Comparison of ENCODE assay signal across 10 mouse cellular contexts in the genomic region with DNA sequence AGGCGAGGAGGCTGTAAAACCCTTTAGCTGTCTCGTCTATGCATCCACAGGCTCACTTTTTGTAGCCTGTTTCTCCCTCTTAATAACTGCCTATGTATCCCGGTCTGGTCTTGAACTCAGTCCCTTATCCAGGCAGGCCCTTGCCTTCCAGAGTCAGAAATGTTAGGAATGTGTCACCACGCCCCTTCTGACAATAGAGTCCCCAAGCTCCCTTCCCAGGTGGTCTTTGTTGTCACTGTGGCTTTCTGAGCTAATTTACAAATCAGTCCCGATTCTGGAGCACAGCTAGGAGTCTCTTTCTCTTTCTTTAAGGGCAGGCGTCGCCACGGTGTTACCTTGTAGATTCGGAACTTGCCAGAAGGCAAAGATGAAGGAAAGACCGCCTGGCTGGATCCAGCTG. TPM values are rescaled to one million over a fixed set of nuclear protein-coding genes. Genes with fewer than 3 reads are reported as not detected.
A peak's percentile ranks its signal among the peaks of the same experiment; 100 is the strongest.
DNase-seq lines count a peak whose midpoint lies in the region; ATAC-seq lines count a peak whose summit lies in the region.
"Had no signal": no experiment of that assay in that cellular context is flagged by ENCODE, and none has a peak within 500 bp of the region (broad histone marks: within the 10 kb centered on the region; RNA-seq: fewer than 3 reads in every experiment).

No protein-coding gene starts in this region.

- no peaks in the 10 kb centered on the region for H3K36me3 ChIP-seq in kidney, embryonic 16.5 days (ENCODE audit: insufficient read depth, low read length)
- H3K36me3 ChIP-seq in intestine, embryonic 14.5 days (ENCODE audit: control insufficient read depth, insufficient read depth, low read length), result no peaks in the 10 kb centered on the region
- no peaks in the 10 kb centered on the region for H3K36me3 ChIP-seq in neural tube, embryonic 12.5 days

- H3K4me2 ChIP-seq in kidney, embryonic 16.5 days (replicated peaks; ENCODE audit: low read depth, low read length), result peak overlapping the region; percentile 76
- H3K4me2 ChIP-seq in intestine, embryonic 14.5 days (ENCODE audit: low read length), result peak overlapping the region; percentile 71
- peak overlapping the region; percentile 79 for H3K4me2 ChIP-seq in neural tube, embryonic 12.5 days (replicated peaks)

- H3K9me3 ChIP-seq in kidney, embryonic 16.5 days (ENCODE audit: low read length), result no peaks in the 10 kb centered on the region
- H3K9me3 ChIP-seq in intestine, embryonic 14.5 days (ENCODE audit: control insufficient read depth, low read length), result no peaks in the 10 kb centered on the region
- no peaks in the 10 kb centered on the region for H3K9me3 ChIP-seq in neural tube, embryonic 12.5 days

- no peak for ATAC-seq in kidney, embryonic 16.5 days (ENCODE audit: low FRiP score, low TSS enrichment)
- ATAC-seq in intestine, embryonic 14.5 days (replicated peaks; ENCODE audit: low FRiP score, low TSS enrichment, low read depth), result no peak
- no peak for ATAC-seq in neural tube, embryonic 12.5 days (ENCODE audit: low FRiP score, low read depth)
- ATAC-seq in cerebellum, adult (ENCODE audit: insufficient number of reproducible peaks, low FRiP score, low TSS enrichment), result no peak
- no peak for ATAC-seq in monocyte, adult 5-6 weeks (replicated peaks; ENCODE audit: insufficient number of reproducible peaks, low FRiP score, low TSS enrichment, poor library complexity, severe bottlenecking)
- ATAC-seq: CD4-positive, CD25-positive, alpha-beta regulatory T cell, adult 4 months had no signal

- no peaks in the 10 kb centered on the region for H3K27me3 ChIP-seq in kidney, embryonic 16.5 days (ENCODE audit: insufficient read depth, low read length)
- H3K27me3 ChIP-seq in intestine, embryonic 14.5 days (replicated peaks; ENCODE audit: control insufficient read depth, insufficient read depth, low read length), result no peaks in the 10 kb centered on the region; the same call in 1 of the 2 replicates
- no peaks in the 10 kb centered on the region for H3K27me3 ChIP-seq in neural tube, embryonic 12.5 days (replicated peaks)

- no peak for DNase-seq in kidney, postnatal 36 days
- DNase-seq in embryo, embryonic 9.5 days (ENCODE audit: extremely low spot score), result peak; percentile 61
- no peak for DNase-seq in intestine, embryonic 14.5 days (ENCODE audit: low spot score)
- no peak for DNase-seq in thymus, postnatal 0 days (ENCODE audit: low spot score)

- H3K27ac ChIP-seq in kidney, embryonic 16.5 days (ENCODE audit: low read length), result no peak overlapping the region
- no peak overlapping the region; the same call in 1 of the 2 replicates for H3K27ac ChIP-seq in intestine, embryonic 14.5 days (ENCODE audit: low read depth)
- H3K27ac ChIP-seq in neural tube, embryonic 12.5 days, result no peak overlapping the region

- H3K4me1 ChIP-seq in kidney, embryonic 16.5 days (ENCODE audit: insufficient read depth, low read length), result peaks cover 15% of the 10 kb centered on the region; the same call in 1 of the 2 replicates
- H3K4me1 ChIP-seq in intestine, embryonic 14.5 days (replicated peaks; ENCODE audit: control insufficient read depth, insufficient read depth, low read length), result peaks cover 6% of the 10 kb centered on the region
- peaks cover 7% of the 10 kb centered on the region for H3K4me1 ChIP-seq in neural tube, embryonic 12.5 days

- 8% methylated on average over 10 of the region's 10 CpGs for WGBS in kidney, embryonic 16.5 days
- 11% methylated on average over 10 of the region's 10 CpGs for WGBS in intestine, embryonic 14.5 days
- 3% methylated on average over 10 of the region's 10 CpGs for WGBS in neural tube, embryonic 12.5 days

- peak overlapping the region; percentile 72 for H3K9ac ChIP-seq in kidney, embryonic 16.5 days (replicated peaks; ENCODE audit: low read length)
- H3K9ac ChIP-seq in intestine, embryonic 14.5 days (ENCODE audit: low read length), result peak overlapping the region; percentile 58; the same call in 1 of the 2 replicates
- H3K9ac ChIP-seq in neural tube, embryonic 12.5 days, result no peak overlapping the region

- H3K4me3 ChIP-seq in kidney, embryonic 16.5 days (ENCODE audit: low read length), result peak overlapping the region; percentile 63
- peak overlapping the region; percentile 64; the same call in 1 of the 2 replicates for H3K4me3 ChIP-seq in intestine, embryonic 14.5 days (ENCODE audit: low read depth, low read length)
- peak overlapping the region; percentile 50; the same call in 1 of the 2 replicates for H3K4me3 ChIP-seq in neural tube, embryonic 12.5 days

RNA-seq across cellular contexts. Expression of gene Syt3, which starts 8.7 kb away (rescaled TPM):
- polyA plus RNA-seq in kidney, embryonic 16.5 days (2015; fragmentation: Nextera tagmentation; extraction: Ambion mirVana), result 2.7 and 3.4 TPM in 2 replicates
- polyA plus RNA-seq in intestine, embryonic 14.5 days (2014; fragmentation: Nextera tagmentation; extraction: Ambion mirVana), result 1.6 and 1.7 TPM in 2 replicates
- 10.0 and 10.2 TPM in 2 replicates for polyA plus RNA-seq in neural tube, embryonic 12.5 days (2016; fragmentation: Nextera tagmentation; extraction: Ambion mirVana)
- total RNA-seq in monocyte, adult 5-6 weeks (2017), result not detected in 3 replicates
- polyA plus RNA-seq in thymus, postnatal 0 days (2015; fragmentation: Nextera tagmentation; extraction: Ambion mirVana), result 0.26 and 0.38 TPM in 2 replicates
- polyA plus RNA-seq: CD4-positive, CD25-positive, alpha-beta regulatory T cell, adult 4 months; macrophage had no signal

RNA-seq across cellular contexts. Expression of gene 1700008O03Rik, which starts 10.4 kb away (rescaled TPM):
- polyA plus RNA-seq in kidney, embryonic 16.5 days (2015; fragmentation: Nextera tagmentation; extraction: Ambion mirVana), result 0.64 and 1.1 TPM in 2 replicates
- 1.5 and 1.6 TPM in 2 replicates for polyA plus RNA-seq in intestine, embryonic 14.5 days (2014; fragmentation: Nextera tagmentation; extraction: Ambion mirVana)
- polyA plus RNA-seq in neural tube, embryonic 12.5 days (2016; fragmentation: Nextera tagmentation; extraction: Ambion mirVana), result 1.0 and 1.1 TPM in 2 replicates
- total RNA-seq in monocyte, adult 5-6 weeks (2017), result 3.5 TPM in 1 of 3 replicates, not detected in the others
- polyA plus RNA-seq in thymus, postnatal 0 days (2015; fragmentation: Nextera tagmentation; extraction: Ambion mirVana), result 0.59 and 0.90 TPM in 2 replicates
- polyA plus RNA-seq: CD4-positive, CD25-positive, alpha-beta regulatory T cell, adult 4 months had no signal

RNA-seq across cellular contexts. Expression of gene Lrrc4b, which starts 53.6 kb away (rescaled TPM):
- 0.25 and 0.32 TPM in 2 replicates for polyA plus RNA-seq in kidney, embryonic 16.5 days (2015; fragmentation: Nextera tagmentation; extraction: Ambion mirVana)
- 1.3 TPM in 2 replicates for polyA plus RNA-seq in intestine, embryonic 14.5 days (2014; fragmentation: Nextera tagmentation; extraction: Ambion mirVana)
- 10.4 and 12.6 TPM in 2 replicates for polyA plus RNA-seq in neural tube, embryonic 12.5 days (2016; fragmentation: Nextera tagmentation; extraction: Ambion mirVana)
- not detected in 3 replicates for total RNA-seq in monocyte, adult 5-6 weeks (2017)
- polyA plus RNA-seq in thymus, postnatal 0 days (2015; fragmentation: Nextera tagmentation; extraction: Ambion mirVana), result 0.05 TPM in 1 of 2 replicates, not detected in the other
- polyA plus RNA-seq: CD4-positive, CD25-positive, alpha-beta regulatory T cell, adult 4 months; macrophage had no signal
